Mouse (Mus musculus) spleen, postnatal 4 days (tissue): ENCODE measurements at regions not wholly inside any gene's neighbourhood (a gene's known extent, or its start where the extent isn't known, plus 50 kb on each side); places are given as distances from the start of the nearest gene placed in this dataset.
"Not testable (repeated sequence)": the region's sequence is repeated elsewhere in the genome, so short reads cannot be mapped to it uniquely, and the experiment has no call there.

Source experiments
- DNase-seq, 2 experiments: peaks; one replicate each; pipeline ENCODE4 v3.0.0; 2022; ENCODE audit warnings: low spot score in 2 of 2

GRCm38 (mm10) chr12:29049801-29050200 lies 298.2 kb downstream of the Eipr1 start:
- no peak for DNase-seq

GRCm38 (mm10) chr12:29050516-29051251 lies 299.1 kb downstream of the Eipr1 start:
- DNase-seq, result no peak

- no peak for DNase-seq
Observed at GRCm38 (mm10) chr12:29054367-29054766, 302.8 kb downstream of the Eipr1 start.

- DNase-seq, result no peak
Observed at GRCm38 (mm10) chr12:29062025-29062637, 310.5 kb downstream of the Eipr1 start.

- no peak for DNase-seq
Observed at GRCm38 (mm10) chr12:29062801-29063200, 311.2 kb downstream of the Eipr1 start.

- no peak for DNase-seq
Observed at GRCm38 (mm10) chr12:29068180-29068579, 316.6 kb downstream of the Eipr1 start.

- DNase-seq, result no peak
Observed at GRCm38 (mm10) chr12:29075096-29075852, 323.7 kb downstream of the Eipr1 start.

GRCm38 (mm10) chr12:29076606-29077005 lies 325.0 kb downstream of the Eipr1 start:
- DNase-seq, result no peak

GRCm38 (mm10) chr12:29079011-29079410 lies 327.4 kb downstream of the Eipr1 start:
- DNase-seq, result no peak

- no peak for DNase-seq
Observed at GRCm38 (mm10) chr12:29083426-29084221, 332.0 kb downstream of the Eipr1 start.

- not testable (repeated sequence) for DNase-seq
Observed at GRCm38 (mm10) chr12:29087245-29087644, 335.6 kb downstream of the Eipr1 start.

GRCm38 (mm10) chr12:29089634-29090033 lies 338.0 kb downstream of the Eipr1 start:
- no peak for DNase-seq

- no peak for DNase-seq
Observed at GRCm38 (mm10) chr12:29090451-29090850, 338.8 kb downstream of the Eipr1 start.

- no peak for DNase-seq
Observed at GRCm38 (mm10) chr12:29095406-29096032, 343.9 kb downstream of the Eipr1 start.

- DNase-seq, result no peak
Observed at GRCm38 (mm10) chr12:29096033-29096913, 344.7 kb downstream of the Eipr1 start.

GRCm38 (mm10) chr12:29100042-29100570 lies 348.5 kb downstream of the Eipr1 start:
- DNase-seq, result no peak

GRCm38 (mm10) chr12:29106893-29107719 lies 355.5 kb downstream of the Eipr1 start:
- DNase-seq, result no peak

- no peak for DNase-seq
Observed at GRCm38 (mm10) chr12:29107720-29108051, 356.1 kb downstream of the Eipr1 start.

- no peak for DNase-seq
Observed at GRCm38 (mm10) chr12:29118336-29118735, 366.7 kb downstream of the Eipr1 start.
